Mouse (Mus musculus) lung, postnatal 25 days (tissue): ENCODE data around the gene Apol7b.

Experiments
- DNase-seq: peaks from one replicate; pipeline ENCODE4 v3.0.0; 2022; ENCODE audit warnings: low spot score

Apol7b gene

GRCm38 (mm10) chr15:77384340-77385030 is 62.8 kb downstream of the Apol7b start:
- DNase-seq: no peak

- DNase-seq: no peak
Measured at GRCm38 (mm10) chr15:77382880-77383279, 64.4 kb downstream of the Apol7b start.

GRCm38 (mm10) chr15:77382271-77382850 is 64.9 kb downstream of the Apol7b start:
- DNase-seq: no peak

- DNase-seq: no peak
Measured at GRCm38 (mm10) chr15:77381481-77381880, 65.8 kb downstream of the Apol7b start.

GRCm38 (mm10) chr15:77379921-77380320 is 67.4 kb downstream of the Apol7b start:
- DNase-seq: no peak

GRCm38 (mm10) chr15:77377419-77377818 is 69.9 kb downstream of the Apol7b start:
- DNase-seq: no peak

GRCm38 (mm10) chr15:77376920-77377319 is 70.4 kb downstream of the Apol7b start:
- no peak for DNase-seq
